Mouse (Mus musculus) T-helper 17 cell (primary cell): ENCODE measurements at regions not wholly inside any gene's neighbourhood (a gene's known extent, or its start where the extent isn't known, plus 50 kb on each side); places are given as distances from the start of the nearest gene placed in this dataset.

ENCODE experiments used
- in situ Hi-C, 2 experiments: fragments of 300-600 bp; cut with MboI, MseI; formaldehyde crosslinking; loops; 1 replicate in 1 of 2; 2 replicates in 1 of 2; pipeline ENCODE4 v1.15.1; 2025; ENCODE audit warnings: high pct_unique_total_duplicates in 2 of 2

GRCm38 (mm10) chr19:15242781-15243180 lies 644.9 kb upstream of the Tle4 start:
- in situ Hi-C loops, result loop anchor here in 1 of 2 experiments (10.0 kb wide), 1 partner anchor 58 kb away; no protein-coding TSS in a partner anchor

DNA sequence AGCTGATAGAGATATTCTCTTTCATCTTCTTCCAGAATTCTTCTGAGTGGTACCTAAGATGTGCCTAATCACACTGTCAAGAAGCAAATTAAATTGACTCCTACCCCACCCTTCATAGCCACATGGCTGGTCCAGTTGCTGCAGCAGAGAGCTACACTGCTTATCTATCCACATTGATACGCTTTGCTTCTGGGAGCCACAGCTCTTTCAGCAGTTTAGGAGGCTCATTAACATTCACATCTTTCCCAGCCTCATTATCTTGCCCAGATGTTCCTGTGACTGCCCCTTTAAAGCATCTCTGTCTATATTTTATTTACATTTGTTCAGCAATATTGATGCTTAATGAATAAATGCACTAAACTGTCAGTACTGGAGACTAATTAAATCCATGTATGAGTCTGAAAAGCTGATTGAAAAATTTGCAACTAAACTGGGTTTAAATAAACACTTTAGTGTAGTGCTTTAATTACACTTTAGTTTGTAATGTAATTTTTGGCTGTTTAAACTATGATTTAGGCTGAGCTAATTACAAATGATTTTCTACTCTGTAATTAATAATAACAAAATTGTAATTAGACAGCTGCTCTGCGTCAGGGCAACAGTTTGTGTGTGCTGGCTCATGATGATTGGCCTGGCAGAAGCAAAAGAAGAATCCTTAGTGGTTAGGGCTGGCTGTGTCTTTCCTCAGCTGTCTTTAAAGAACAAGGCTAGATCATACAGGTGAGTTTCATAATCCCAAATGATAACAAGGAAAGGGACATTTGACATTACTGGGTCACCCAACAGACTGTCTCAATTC lies 632.5 kb upstream of the Tle4 start:
- in situ Hi-C loops, result no loop called here

GRCm38 (mm10) chr19:15217387-15217786 lies 619.5 kb upstream of the Tle4 start:
- in situ Hi-C loops, result no loop called here

GRCm38 (mm10) chr19:15214651-15215050 lies 616.8 kb upstream of the Tle4 start:
- in situ Hi-C loops, result no loop called here

DNA sequence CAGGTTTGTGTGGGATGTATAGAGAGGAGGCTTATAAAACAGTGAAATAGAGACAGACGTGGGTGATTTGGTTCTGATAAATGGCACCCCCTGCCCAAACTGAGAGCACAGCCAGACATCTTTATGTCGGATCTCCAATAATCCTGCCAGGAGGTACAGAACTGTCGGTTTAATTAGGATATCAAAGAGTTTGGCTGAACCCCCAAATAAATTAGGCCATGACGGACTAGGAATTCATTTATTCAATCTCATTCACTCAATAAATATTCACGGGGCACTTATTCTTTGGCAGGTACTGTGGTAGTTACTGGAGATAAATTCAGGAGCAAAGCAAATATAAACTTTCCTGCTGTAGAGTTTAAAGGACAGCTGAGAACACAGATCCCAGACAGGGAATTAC lies 615.0 kb upstream of the Tle4 start:
- in situ Hi-C loops, result no loop called here

DNA sequence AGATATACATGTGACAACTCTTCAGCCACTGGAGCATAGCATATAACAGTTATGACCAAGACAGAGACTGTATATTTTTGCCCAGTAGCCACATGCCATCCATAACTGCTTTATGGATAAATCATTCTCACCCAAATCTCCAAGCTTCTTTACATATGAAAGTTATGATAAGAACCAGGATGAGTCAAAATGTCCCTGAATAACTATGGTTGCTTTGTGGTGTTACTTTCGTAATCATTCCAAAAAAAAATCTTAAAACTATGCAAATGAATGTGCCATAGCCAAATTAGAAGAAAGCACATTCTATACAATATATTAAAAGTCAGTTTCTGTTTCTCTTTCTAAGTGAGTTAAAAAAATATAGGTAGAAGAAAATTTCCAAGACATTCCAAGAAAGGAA lies 605.2 kb upstream of the Tle4 start:
- in situ Hi-C loops, result no loop called here

GRCm38 (mm10) chr19:15201262-15201661 lies 603.4 kb upstream of the Tle4 start:
- in situ Hi-C loops, result no loop called here

- in situ Hi-C loops, result no loop called here
Observed at GRCm38 (mm10) chr19:15200792-15201191, 602.9 kb upstream of the Tle4 start.

DNA sequence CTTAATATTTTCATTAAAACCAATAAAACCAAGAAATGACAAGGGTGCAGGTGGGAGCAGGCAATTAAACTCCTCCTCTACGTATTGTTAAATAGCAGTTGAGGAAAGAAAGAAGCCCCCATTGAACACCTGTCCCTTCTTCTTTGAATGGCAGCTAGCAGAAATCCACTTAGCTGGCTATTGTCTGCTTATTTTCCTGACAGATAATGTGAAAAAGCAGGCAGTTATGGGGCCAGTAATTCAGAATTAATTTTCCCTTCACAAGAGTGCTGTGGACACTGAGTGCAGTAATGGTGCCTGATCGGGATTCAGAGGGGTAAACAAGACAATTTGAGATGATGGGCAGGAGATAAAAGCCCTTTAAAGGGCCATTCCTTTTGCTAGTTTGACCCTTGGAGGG lies 602.5 kb upstream of the Tle4 start:
- in situ Hi-C loops, result no loop called here

- in situ Hi-C loops, result no loop called here
Observed at GRCm38 (mm10) chr19:15199692-15200091, 601.8 kb upstream of the Tle4 start.

DNA sequence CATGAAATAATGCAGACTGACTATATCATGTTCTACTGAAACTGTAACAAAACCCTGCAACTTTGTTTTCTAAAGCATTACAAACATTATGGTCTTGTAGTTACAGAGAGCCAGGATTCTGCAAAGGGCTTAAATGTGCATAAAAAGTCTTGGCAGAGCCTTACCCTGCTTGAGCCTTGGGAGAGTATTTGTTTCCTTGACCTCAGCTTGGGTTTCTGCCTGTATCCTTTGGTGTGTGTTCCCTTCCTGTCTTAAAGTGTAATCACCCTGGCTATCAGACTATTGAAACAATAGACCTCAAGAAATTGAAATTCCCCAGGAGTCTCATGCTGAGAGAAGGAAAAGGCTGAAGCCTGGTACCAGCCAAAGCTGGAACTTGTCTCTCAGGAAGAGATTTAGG lies 577.4 kb upstream of the Tle4 start:
- in situ Hi-C loops, result no loop called here

DNA sequence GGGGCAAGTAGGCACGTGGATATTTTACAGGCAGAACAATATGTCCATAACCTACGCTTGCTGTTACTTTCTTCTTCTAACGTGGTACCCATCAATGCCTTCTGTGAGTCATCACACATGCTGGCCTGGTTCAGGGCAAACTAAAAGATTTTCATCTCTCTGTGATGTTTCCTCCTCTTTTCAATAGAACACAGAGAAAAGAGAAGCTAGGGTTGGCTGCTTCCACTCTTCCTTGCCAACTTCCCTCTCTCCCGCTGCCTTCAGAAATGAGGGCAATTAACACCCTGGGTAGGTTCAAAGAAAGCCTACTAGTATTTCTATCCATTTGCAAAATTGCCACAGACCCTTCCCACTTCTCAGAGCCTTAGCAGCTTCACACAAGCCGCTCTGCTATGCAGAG lies 575.5 kb upstream of the Tle4 start:
- in situ Hi-C loops, result no loop called here

DNA sequence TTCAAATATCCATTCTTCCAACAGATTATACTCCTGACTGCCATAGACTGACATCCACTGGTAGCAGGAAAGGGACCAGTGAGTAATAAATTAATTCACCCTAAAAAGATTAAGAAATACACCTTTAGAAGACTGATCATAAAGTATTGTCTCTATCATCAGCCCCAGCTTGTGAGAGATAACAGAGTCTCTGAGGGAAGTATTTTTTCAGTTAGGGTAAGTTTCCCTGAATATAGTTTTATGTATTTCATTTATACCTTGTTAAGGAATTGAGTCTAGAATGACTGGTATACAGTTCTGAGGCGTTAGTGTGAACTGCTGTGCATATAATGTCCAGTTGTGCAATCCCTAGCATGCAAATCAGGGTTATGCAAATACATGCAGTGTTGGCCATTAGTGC lies 569.3 kb upstream of the Tle4 start:
- in situ Hi-C loops, result no loop called here

- in situ Hi-C loops, result no loop called here
Observed at GRCm38 (mm10) chr19:15160641-15161040, 562.8 kb upstream of the Tle4 start.

GRCm38 (mm10) chr19:15158653-15159052 lies 560.8 kb upstream of the Tle4 start:
- in situ Hi-C loops, result no loop called here

- in situ Hi-C loops, result no loop called here
Observed at GRCm38 (mm10) chr19:15158177-15158576, 560.3 kb upstream of the Tle4 start.

DNA sequence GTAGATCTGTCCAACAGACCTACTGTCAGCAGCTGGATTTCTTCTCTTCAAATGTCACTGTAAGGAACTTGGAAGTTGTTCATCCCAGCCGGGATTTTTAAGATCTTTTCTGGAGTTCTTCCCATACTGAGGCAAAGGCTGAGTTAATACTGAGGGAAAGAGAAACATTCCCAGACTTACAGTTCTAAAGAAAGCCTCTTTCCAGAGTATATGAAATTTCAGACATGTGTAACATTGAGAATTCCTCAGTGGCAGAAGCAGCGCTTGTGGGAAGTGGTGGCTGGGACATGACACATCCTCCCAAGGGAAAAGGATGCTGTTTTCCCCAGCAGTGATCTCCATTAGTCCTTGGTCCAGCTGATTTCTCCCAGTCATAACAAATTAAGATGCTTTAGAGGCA lies 556.8 kb upstream of the Tle4 start:
- in situ Hi-C loops, result no loop called here

DNA sequence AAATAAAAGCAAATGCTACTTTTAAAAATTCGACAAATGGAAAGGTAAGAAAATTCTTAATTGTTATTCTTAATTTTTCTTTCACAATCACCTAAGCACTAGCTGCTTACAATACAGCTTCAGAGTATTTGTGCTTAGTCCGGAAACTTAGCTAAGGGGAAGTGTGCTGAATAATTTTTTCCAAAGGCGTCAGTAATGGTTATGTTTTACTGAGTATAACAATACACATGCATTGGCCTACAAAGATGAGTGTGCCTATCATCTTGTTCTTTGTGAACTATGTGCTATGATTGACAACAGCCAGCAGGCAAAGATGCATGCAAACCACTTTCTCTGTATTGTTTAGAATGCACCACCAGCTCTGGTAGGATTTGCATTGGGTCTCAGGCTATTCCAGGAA lies 548.5 kb upstream of the Tle4 start:
- in situ Hi-C loops, result no loop called here

- in situ Hi-C loops, result no loop called here
Observed at GRCm38 (mm10) chr19:15127122-15127521, 529.3 kb upstream of the Tle4 start.

DNA sequence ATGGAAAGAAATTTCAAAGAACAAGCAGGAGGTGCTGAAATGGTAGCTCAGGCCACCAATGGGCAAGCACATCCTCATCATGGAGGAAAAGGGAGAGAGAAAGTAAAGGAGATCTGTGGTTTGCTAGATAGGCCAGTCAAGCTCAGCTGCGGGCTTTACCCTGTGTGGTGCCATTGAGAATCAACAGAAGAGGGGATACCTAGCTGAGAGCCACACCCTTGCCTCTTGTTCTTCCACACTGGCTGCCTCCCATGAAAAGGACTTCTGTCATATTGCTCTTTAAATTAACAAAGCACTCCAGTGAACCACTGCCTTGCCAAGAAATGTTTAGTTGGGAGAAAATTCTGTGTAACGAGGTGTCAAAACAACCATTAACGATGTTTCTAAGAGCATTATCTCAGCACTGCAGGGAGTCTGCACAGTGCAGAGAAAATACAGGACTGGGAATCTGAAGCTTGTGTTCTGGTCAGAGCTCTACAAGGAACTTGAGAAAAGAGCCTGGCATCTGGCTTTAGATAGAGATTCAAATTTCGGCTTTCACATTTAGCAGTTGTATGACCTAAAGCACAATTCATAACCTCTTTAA lies 510.7 kb upstream of the Tle4 start:
- in situ Hi-C loops, result no loop called here

- in situ Hi-C loops, result loop anchor here in 1 of 2 experiments (10.0 kb wide), 1 partner anchor 1800 kb away; no protein-coding TSS in a partner anchor
Observed at GRCm38 (mm10) chr19:15095054-15095453, 497.2 kb upstream of the Tle4 start.

- in situ Hi-C loops, result loop anchor here in 1 of 2 experiments (10.0 kb wide), 1 partner anchor 1799 kb away; no protein-coding TSS in a partner anchor
Observed at GRCm38 (mm10) chr19:15093534-15093933, 495.7 kb upstream of the Tle4 start.

DNA sequence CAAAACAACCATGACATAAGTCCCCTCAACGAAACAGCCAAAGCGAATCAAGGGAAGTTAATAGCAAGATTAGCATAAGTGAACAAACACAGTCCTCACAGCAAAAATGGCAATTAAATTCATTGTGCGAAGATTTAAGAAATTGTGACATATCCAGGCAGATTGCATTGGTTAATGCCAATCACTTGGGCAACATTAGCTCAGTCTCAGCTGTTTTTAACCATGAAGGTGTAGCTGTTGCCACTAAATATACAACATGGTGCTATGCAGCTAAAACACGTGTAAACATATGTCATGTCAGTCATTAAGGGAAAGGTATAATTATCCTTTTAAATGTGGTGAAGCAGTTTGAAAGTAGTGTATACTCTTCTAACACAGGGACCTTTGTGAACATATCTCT lies 482.8 kb upstream of the Tle4 start:
- in situ Hi-C loops, result no loop called here
